Mouse (Mus musculus) adrenal gland, adult 10 weeks (tissue): ENCODE measurements around the gene Olfr618. TPM values are rescaled to one million over a fixed set of nuclear protein-coding genes. Genes with fewer than 3 reads are reported as not detected.

Experiments used
- polyA plus RNA-seq: library from polyadenylated mRNA; stranded (reverse); fragments of 350-450 nt; fragmentation: Illumina TruSeq; extraction: RNeasy Lipid Tissue Mini Kit (QIAGEN cat#74804); gene quantifications from one replicate; pipeline ENCODE4 v1.2.3, GENCODE M21; 2014; ENCODE audit warnings: low read depth, low replicate concordance

The Olfr618 gene
- not detected for polyA plus RNA-seq

GRCm38 (mm10) chr7:103589803-103590202, at the start of gene Olfr618:
TSS of gene Olfr618 (plus strand) at chr7:103590103.

GRCm38 (mm10) chr7:103542617-103543016, 47.3 kb upstream of the Olfr618 start, which contains the start of gene Olfr612:
TSS of gene Olfr612 (minus strand) at chr7:103542717.

GRCm38 (mm10) chr7:103547774-103548173, 42.1 kb upstream of the Olfr618 start, which contains the start of gene Olfr613:
TSS of gene Olfr613 (plus strand) at chr7:103548074.

GRCm38 (mm10) chr7:103555779-103556178, 34.1 kb upstream of the Olfr618 start, which contains the start of gene Olfr615:
TSS of gene Olfr615 (plus strand) at chr7:103556079.

GRCm38 (mm10) chr7:103569043-103569442, 20.9 kb upstream of the Olfr618 start, which contains the start of gene Olfr616:
TSS of gene Olfr616 (minus strand) at chr7:103569143.

GRCm38 (mm10) chr7:103572761-103573160, 17.1 kb upstream of the Olfr618 start, which contains the start of gene Olfr617:
TSS of gene Olfr617 (plus strand) at chr7:103573061.

GRCm38 (mm10) chr7:103600275-103600674, 10.4 kb downstream of the Olfr618 start, which contains the start of gene Olfr619:
TSS of gene Olfr619 (plus strand) at chr7:103600575.

GRCm38 (mm10) chr7:103612434-103612833, 22.5 kb downstream of the Olfr618 start, which contains the start of gene Olfr620:
TSS of gene Olfr620 (minus strand) at chr7:103612534.

GRCm38 (mm10) chr7:103642602-103643001, 52.7 kb downstream of the Olfr618 start, which contains the start of gene Olfr622:
TSS of gene Olfr622 (minus strand) at chr7:103642702.

Other genes starting within 250 kb of the Olfr618 start
- not detected for gene Olfr600, start 240.4 kb upstream of the Olfr618 start, polyA plus RNA-seq
- gene Olfr601, start 227.4 kb upstream of the Olfr618 start, polyA plus RNA-seq: not detected
- gene Olfr603, start 203.9 kb upstream of the Olfr618 start, polyA plus RNA-seq: not detected
- not detected for gene Usp17lc, start 175.0 kb upstream of the Olfr618 start, polyA plus RNA-seq
- not detected for gene Olfr605, start 144.7 kb upstream of the Olfr618 start, polyA plus RNA-seq
- gene Olfr606, start 141.1 kb upstream of the Olfr618 start, polyA plus RNA-seq: not detected
- gene Olfr607, start 126.0 kb upstream of the Olfr618 start, polyA plus RNA-seq: not detected
- gene Olfr608, start 120.2 kb upstream of the Olfr618 start, polyA plus RNA-seq: not detected
- gene Olfr609, start 92.0 kb upstream of the Olfr618 start, polyA plus RNA-seq: not detected
- gene Olfr610, start 78.0 kb upstream of the Olfr618 start, polyA plus RNA-seq: not detected
- gene Olfr611, start 69.3 kb upstream of the Olfr618 start, polyA plus RNA-seq: not detected
- not detected for gene Olfr612, start 47.4 kb upstream of the Olfr618 start, polyA plus RNA-seq
- not detected for gene Olfr613, start 42.0 kb upstream of the Olfr618 start, polyA plus RNA-seq
- not detected for gene Olfr615, start 34.0 kb upstream of the Olfr618 start, polyA plus RNA-seq
- not detected for gene Olfr616, start 21.0 kb upstream of the Olfr618 start, polyA plus RNA-seq
- not detected for gene Olfr617, start 17.0 kb upstream of the Olfr618 start, polyA plus RNA-seq
- not detected for gene Olfr619, start 10.5 kb downstream of the Olfr618 start, polyA plus RNA-seq
- gene Olfr620, start 22.4 kb downstream of the Olfr618 start, polyA plus RNA-seq: not detected
- gene Olfr622, start 52.6 kb downstream of the Olfr618 start, polyA plus RNA-seq: not detected
- not detected for gene Olfr623, start 73.6 kb downstream of the Olfr618 start, polyA plus RNA-seq
- 0.12 TPM for gene Olfr624, start 81.1 kb downstream of the Olfr618 start, polyA plus RNA-seq
- gene Olfr625-ps1, start 92.6 kb downstream of the Olfr618 start, polyA plus RNA-seq: not detected
- not detected for gene Olfr243, start 124.6 kb downstream of the Olfr618 start, polyA plus RNA-seq
- not detected for gene Olfr628, start 140.3 kb downstream of the Olfr618 start, polyA plus RNA-seq
- not detected for gene Olfr629, start 154.8 kb downstream of the Olfr618 start, polyA plus RNA-seq
- not detected for gene Olfr630, start 167.2 kb downstream of the Olfr618 start, polyA plus RNA-seq
- not detected for gene Olfr69, start 181.5 kb downstream of the Olfr618 start, polyA plus RNA-seq
- not detected for gene Olfr68, start 189.6 kb downstream of the Olfr618 start, polyA plus RNA-seq
- not detected for gene Olfr67, start 201.7 kb downstream of the Olfr618 start, polyA plus RNA-seq
- gene Hbb-bt, start 223.9 kb downstream of the Olfr618 start, polyA plus RNA-seq: 7.8 TPM
- 111 TPM for gene Hbb-bs, start 238.0 kb downstream of the Olfr618 start, polyA plus RNA-seq